Mouse (Mus musculus): ENCODE results near the gene Arhgap24.

- TF ChIP-seq GATA1 (IDR thresholded peaks at IDR 0.05; ENCODE audit: low read length) (no peak), TAL1 (IDR thresholded peaks at IDR 0.05; ENCODE audit: low read length) (no peak)
Measured at GRCm38 (mm10) chr5:102547786-102548185, 66.6 kb downstream of the Arhgap24 start.

Measured in erythroblast, embryonic 14.5 days (primary cell).